Mouse (Mus musculus): ENCODE results near the gene Gm43552. TPM values are rescaled to one million over a fixed set of nuclear protein-coding genes. Genes with fewer than 3 reads are reported as not detected.

Gene Gm43552
- total RNA-seq, 2 experiments from 2014 or later = not detected

GRCm38 (mm10) chr5:65435806-65436561 is 56.6 kb downstream of the Gm43552 start, which contains the start of gene Ugdh:
Gene Ugdh, minus strand, starts transcription at chr5:65435949.
- peak; percentile 98 for DNase-seq

DNA sequence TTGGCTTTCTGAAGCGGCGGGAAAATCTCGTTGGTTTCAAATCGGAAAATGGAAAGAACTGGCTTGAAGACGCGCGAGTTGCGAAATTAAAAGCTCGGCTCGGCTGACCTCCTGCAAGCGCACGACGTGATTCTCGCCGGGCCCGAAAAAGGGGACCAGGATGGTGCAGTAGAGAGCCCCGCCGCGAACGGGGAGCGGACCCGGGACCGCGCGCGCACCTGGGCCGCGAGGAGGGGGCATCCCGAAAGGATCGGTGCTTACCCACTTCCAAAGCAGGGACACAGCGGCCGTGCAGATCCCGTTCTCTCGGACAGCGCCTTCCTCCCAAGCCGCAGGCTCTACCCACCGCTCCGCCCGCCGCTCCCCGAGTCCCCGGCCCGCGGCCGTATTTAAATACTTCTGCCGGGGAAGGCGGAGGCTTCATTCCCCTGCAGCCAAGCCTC is 57.2 kb downstream of the Gm43552 start:
- DNase-seq = no peak

DNA sequence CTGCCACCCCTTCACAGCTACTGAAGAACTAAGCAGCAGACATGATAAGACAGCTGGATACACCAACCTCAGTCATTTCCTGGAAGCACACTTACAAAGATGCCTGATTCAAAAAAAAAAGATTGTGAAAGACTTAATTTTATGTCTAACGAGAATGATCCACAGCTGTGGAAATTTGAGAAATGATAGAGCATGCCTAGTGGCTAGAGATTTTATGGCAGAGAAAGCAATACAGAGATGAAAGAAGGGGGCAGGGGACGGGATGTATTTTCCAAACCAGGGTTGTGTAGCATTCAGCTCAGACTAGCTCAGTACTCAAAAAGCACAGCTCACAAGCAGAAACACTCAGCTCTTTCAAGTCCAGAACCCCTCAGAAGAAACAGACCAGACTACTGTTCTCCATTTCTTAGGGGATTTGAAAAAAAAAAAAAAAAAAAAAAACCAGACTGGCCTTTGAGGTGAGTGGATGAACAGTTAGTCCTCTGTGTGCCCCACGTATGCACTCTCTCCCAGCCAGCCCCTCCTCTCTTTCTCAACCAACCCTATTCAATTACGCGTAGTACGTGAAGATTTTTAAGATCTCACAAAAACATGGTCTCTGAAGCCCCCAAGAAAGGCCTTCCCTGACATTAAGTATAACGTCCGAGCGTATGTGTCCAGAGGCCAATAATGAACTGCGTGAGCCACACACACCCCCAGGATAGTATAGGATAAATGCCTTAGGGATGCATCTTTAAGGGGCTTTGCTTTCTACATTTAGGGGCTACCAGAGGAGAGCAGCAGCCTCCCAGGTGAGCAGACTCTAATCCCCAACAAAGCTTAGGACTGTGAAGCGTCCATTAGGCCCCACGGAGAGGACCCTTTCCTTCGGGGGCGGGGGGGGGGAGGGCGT is 57.9 kb downstream of the Gm43552 start:
- no peak for DNase-seq

DNA sequence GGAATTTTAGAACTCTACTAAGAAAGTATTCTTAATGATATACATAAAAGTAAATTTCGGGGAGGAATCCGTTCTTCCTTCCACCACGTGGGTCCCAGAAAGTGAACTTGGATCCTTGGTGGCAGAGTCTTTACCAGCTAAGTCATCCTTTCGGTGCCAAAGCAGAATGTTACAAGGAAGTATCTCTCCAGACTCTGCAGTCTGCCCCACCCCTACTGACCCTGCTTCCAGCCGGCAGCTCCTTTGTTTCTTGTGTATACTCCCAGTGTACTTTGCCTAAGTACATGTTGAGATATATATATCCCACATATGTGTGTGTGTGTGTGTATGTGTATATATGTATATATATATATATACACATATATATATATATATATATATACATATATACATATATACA is 63.2 kb downstream of the Gm43552 start:
- DNase-seq = no peak

- no peak for DNase-seq
These were observed 64.3 kb downstream of the Gm43552 start for GRCm38 (mm10) chr5:65428321-65428720.

DNA sequence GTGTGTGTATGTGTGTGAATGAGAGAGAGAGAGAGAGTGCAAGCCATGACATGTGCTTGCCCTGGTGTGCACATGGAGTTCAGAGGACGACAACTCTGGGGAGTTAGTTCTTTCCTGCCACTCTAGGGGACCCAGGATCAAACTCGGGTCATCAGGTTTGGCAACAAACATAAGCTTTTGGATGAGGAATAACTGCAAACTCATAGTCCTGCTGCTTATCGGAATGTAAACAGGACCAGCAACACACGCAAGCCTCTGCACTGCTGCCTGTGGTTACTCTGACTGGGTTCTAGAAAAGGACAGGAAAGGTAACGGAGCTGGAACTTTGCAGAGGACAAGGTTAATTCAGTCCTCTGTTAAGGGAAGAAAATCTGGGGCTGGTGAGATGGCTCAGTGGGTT is 67.4 kb downstream of the Gm43552 start:
- no peak for DNase-seq

DNA sequence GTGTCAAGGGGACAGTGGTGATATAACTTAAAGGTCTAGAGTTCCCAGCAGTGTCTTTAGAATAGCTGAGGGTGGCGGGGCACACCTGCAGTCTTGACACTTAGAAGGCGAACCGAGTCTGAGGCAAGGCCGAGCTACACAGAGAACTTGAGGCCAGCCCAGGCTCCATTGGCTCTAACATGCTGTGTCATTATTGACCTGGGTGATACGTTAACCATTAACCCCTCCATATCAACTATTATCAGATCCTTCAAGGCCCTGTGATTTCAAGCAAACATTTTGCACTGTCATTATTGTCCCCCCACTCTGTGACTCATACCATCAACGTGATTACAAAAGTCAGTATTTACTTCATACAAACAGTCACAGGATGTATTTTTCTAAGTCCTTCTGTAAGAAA is 68.4 kb downstream of the Gm43552 start:
- no peak for DNase-seq

GRCm38 (mm10) chr5:65422803-65423202 is 69.8 kb downstream of the Gm43552 start:
- no peak for DNase-seq

DNA sequence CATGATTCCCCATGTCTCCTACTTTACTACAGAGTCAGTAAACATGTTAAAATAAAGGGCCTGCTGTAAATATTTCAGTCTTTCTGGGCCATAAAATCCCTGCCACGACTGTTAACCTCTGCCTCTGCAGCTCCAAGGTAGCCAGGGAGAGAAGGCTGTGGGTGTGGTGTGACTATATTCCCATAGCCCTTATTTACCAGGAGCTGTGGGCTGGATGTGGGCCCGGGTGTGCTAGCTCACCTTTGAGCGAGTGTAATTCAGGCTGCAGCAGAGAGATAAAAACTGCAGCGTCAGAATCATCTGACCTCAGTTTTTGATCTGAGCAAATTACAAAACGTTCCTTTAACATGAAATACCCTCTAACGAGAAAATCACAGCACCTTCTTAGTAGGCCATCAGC is 71.8 kb downstream of the Gm43552 start:
- no peak for DNase-seq

DNA sequence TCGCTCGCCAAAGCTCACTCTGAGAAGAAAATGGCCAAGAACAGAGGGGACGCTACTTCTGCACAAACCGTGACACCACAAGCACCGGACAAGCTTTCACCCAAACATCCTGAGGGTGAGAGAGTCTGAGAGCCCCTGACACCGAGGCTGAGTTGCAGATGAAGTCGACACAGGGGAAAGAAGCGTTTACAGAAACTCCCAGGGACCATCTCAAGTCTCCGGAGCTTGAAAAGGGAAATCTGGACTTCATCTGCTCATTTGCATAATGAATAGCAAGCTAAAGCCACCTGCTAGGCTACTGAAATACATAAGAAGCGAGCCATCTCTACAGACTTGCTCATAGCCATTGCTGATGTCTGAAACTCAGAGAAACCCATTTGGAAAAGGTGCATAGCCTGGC is 73.5 kb downstream of the Gm43552 start:
- DNase-seq = no peak

DNA sequence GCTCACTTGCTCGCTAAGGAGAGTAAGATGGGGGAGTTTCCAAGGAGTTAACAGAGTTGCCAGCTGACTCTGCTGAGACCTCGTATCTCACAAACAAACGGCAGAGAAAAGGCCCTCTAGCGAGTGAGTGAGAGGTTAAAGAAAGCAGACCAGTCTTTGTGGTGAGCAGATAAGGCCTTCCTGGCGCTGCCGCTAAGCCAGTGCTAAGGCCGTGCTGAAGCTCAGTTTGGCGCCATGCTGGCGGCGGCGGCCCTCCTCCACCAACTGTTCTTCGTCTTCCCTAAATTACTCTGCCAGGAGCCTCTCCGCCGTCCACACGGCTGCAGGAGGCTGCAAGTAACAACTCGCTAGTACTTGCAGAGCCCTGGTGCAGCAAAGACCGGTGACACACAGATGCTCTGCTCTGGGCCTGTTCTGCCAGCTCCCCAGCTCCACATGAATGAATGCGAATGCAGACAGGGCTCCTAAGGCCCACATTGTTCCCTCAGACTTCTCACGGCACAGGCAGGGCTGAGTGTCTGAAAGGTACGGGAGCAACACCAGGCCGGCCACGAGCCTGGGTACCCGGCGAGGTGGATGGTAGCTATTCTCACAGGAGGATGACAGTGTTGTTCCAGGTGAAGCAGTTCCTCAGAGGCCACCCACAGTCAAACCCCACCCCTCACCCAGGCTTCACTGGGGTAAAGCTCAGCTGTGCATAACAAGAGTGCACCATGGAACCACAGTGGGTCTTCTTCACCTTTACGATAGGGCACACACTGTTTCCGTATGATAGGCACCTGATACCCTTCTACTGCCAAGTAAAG is 76.8 kb downstream of the Gm43552 start:
- peak; percentile 31 for DNase-seq

DNA sequence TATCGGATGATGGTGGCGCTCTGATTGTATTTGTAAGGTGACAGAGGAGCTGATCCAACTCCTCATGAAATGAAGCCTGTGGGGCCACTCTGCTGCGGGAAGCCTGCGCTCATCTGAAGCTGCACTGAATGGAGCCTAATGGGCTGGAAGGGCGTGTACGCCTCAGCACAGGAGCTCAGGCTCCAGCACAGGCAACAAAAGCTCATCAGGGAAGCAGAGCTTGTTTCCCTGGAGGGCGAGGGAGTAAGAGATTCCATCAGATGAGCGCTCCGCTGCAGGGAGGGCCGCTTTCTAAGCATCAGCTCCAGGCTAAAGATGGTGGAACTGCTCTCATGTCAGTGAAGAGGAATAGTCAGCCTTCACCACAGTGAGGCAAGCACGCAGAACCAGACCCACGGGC is 84.6 kb downstream of the Gm43552 start:
- DNase-seq = no peak

- DNase-seq = peak; percentile 88
These were observed 91.2 kb downstream of the Gm43552 start for GRCm38 (mm10) chr5:65401251-65401994.

- DNase-seq = no peak
These were observed 98.2 kb downstream of the Gm43552 start for GRCm38 (mm10) chr5:65394425-65394824.

GRCm38 (mm10) chr5:65391753-65392152 is 100.9 kb downstream of the Gm43552 start:
- no peak for DNase-seq

GRCm38 (mm10) chr5:65390648-65391644 is 101.7 kb downstream of the Gm43552 start, which contains the start of the genes Rpl9 and Lias:
Gene Rpl9, minus strand, starts transcription at chr5:65391444.
Gene Lias, plus strand, starts transcription at chr5:65391497.
- peak; percentile 99 for DNase-seq

DNA sequence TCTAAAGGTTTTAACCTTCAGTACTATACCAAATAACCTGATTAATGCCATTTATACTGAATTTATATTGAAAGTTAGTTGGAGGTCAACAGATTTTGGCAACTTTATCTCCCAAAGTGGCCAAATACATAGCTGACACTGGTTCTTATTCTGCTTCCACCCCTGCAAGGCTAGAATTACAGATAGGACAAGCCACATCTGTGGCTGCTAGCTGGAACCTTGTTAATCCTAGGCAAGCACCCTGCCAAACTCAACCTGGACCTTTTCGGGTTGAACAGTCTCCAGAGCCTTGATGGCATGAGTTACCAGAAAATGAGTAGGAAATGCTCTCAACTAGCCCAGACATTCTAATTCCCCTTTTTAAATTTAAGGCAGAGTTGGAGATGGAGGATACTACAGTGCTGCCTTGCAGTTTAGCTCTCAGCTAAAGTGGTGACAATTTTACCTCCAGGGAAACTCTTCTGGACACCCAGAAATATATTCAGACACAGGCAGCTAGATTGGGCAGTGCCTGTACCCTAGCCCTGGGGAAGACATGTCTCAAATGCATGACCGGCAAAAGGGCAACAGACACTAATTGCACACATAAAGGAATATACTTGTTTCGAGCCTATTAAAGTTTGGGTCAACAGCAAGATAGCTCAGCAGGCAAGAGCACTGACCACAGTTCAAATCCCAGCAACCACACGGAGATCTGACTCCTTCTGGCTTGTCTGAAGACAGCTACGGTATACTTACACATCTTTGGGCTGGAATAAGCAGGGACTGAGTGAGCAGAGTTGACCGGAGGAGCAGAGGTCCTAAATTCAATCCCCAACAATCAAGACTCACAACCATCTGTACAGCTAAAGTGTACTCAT is 105.4 kb downstream of the Gm43552 start:
- DNase-seq = no peak

GRCm38 (mm10) chr5:65385704-65386103 is 106.9 kb downstream of the Gm43552 start:
- DNase-seq = no peak
